Mouse (Mus musculus): ENCODE measurements at regions not wholly inside any gene's neighbourhood (a gene's known extent, or its start where the extent isn't known, plus 50 kb on each side); places are given as distances from the start of the nearest gene placed in this dataset.

GRCm38 (mm10) chr2:147514748-147515147 is 153.0 kb downstream of the Pax1 start:
- TF ChIP-seq CTCF (IDR thresholded peaks at IDR 0.05; ENCODE audit: extremely low read depth, insufficient read depth, low read length) (no peak), POLR2A (IDR thresholded peaks at IDR 0.05; ENCODE audit: extremely low read depth, insufficient read depth, low read length) (no peak)
